Mouse (Mus musculus) adrenal gland, postnatal 25 days (tissue): Measurements from ENCODE around the gene Uvrag. TPM values are rescaled to one million over a fixed set of nuclear protein-coding genes. Genes with fewer than 3 reads are reported as not detected.
A peak's percentile ranks its signal among the peaks of the same experiment; 100 is the strongest.
"Not testable (repeated sequence)": the region's sequence is repeated elsewhere in the genome, so short reads cannot be mapped to it uniquely, and the experiment has no call there.

Source experiments
- DNase-seq: peaks from one replicate; pipeline ENCODE4 v3.0.0; 2021; ENCODE audit warnings: mixed read lengths
- total RNA-seq: library from RNA; stranded (reverse); gene quantifications from 2 replicates; pipeline ENCODE4 v1.2.3, GENCODE M21; 2021

Gene Uvrag
- total RNA-seq, 1 experiment from 2014 or later, result 36.4 TPM

- DNase-seq, result no peak
Measured at GRCm38 (mm10) chr7:98968741-98969395, 172.1 kb downstream of the Uvrag start.

GRCm38 (mm10) chr7:98968082-98968674 lies 172.8 kb downstream of the Uvrag start:
- no peak for DNase-seq

GRCm38 (mm10) chr7:98967672-98968071 lies 173.3 kb downstream of the Uvrag start:
- no peak for DNase-seq

- DNase-seq, result not testable (repeated sequence)
Measured at GRCm38 (mm10) chr7:98963581-98963980, 177.4 kb downstream of the Uvrag start.

GRCm38 (mm10) chr7:98962547-98963311 lies 178.2 kb downstream of the Uvrag start:
- peak; percentile 69 for DNase-seq

GRCm38 (mm10) chr7:98962074-98962473 lies 178.9 kb downstream of the Uvrag start:
- DNase-seq, result no peak

GRCm38 (mm10) chr7:98960274-98960673 lies 180.7 kb downstream of the Uvrag start:
- DNase-seq, result no peak

GRCm38 (mm10) chr7:98959246-98959645 lies 181.7 kb downstream of the Uvrag start:
- DNase-seq, result no peak

GRCm38 (mm10) chr7:98958172-98958571 lies 182.8 kb downstream of the Uvrag start:
- DNase-seq, result no peak

- no peak for DNase-seq
Measured at GRCm38 (mm10) chr7:98957111-98957741, 183.7 kb downstream of the Uvrag start.

- DNase-seq, result no peak
Measured at GRCm38 (mm10) chr7:98956609-98957008, 184.3 kb downstream of the Uvrag start.

- no peak for DNase-seq
Measured at GRCm38 (mm10) chr7:98953649-98954048, 187.3 kb downstream of the Uvrag start.

GRCm38 (mm10) chr7:98944986-98945385 lies 196.0 kb downstream of the Uvrag start:
- no peak for DNase-seq

GRCm38 (mm10) chr7:98943687-98944086 lies 197.3 kb downstream of the Uvrag start:
- DNase-seq, result no peak

- DNase-seq, result no peak
Measured at GRCm38 (mm10) chr7:98942746-98943145, 198.2 kb downstream of the Uvrag start.

- no peak for DNase-seq
Measured at GRCm38 (mm10) chr7:98939194-98939593, 201.7 kb downstream of the Uvrag start.

GRCm38 (mm10) chr7:98938621-98939020 lies 202.3 kb downstream of the Uvrag start:
- DNase-seq, result no peak

- no peak for DNase-seq
Measured at GRCm38 (mm10) chr7:98937079-98937813, 203.7 kb downstream of the Uvrag start.

GRCm38 (mm10) chr7:98935757-98936156 lies 205.2 kb downstream of the Uvrag start:
- DNase-seq, result no peak

GRCm38 (mm10) chr7:98935193-98935592 lies 205.7 kb downstream of the Uvrag start:
- DNase-seq, result no peak

GRCm38 (mm10) chr7:98928336-98929025 lies 212.5 kb downstream of the Uvrag start:
- peak; percentile 18 for DNase-seq
